Mouse (Mus musculus) liver, embryonic 16.5 days (tissue): ENCODE measurements around the gene Asb5. TPM values are rescaled to one million over a fixed set of nuclear protein-coding genes. Genes with fewer than 3 reads are reported as not detected.
A peak's percentile ranks its signal among the peaks of the same experiment; 100 is the strongest.
"Not testable (repeated sequence)": the region's sequence is repeated elsewhere in the genome, so short reads cannot be mapped to it uniquely, and the experiment has no call there.

Source experiments
- ATAC-seq: fragments of 200-750 bp; cut with Nextera tagmentation; 2 replicates; pipeline ENCODE4 v1.8.0; 2017; ENCODE audit warnings: low read depth, mild to moderate bottlenecking, moderate number of reproducible peaks, moderate library complexity
- H3K27ac ChIP-seq: fragments of 300-500 bp; sonication (generic); 2 replicates; pipeline ENCODE4 v1.5.1; 2014; ENCODE audit warnings: mild to moderate bottlenecking, low read length
- H3K27me3 ChIP-seq: fragments of 300-500 bp; sonication (generic); 2 replicates; pipeline ENCODE4 v1.6.1; 2014; ENCODE audit warnings: low read depth, low read length, mixed read lengths; ENCODE audit not compliant: control insufficient read depth, insufficient read depth
- H3K36me3 ChIP-seq: fragments of 300-500 bp; sonication (generic); 2 replicates; pipeline ENCODE4 v1.6.1; 2014; ENCODE audit warnings: mild to moderate bottlenecking; ENCODE audit not compliant: control insufficient read depth, insufficient read depth
- H3K4me1 ChIP-seq: fragments of 300-500 bp; sonication (generic); 2 replicates; pipeline ENCODE4 v1.6.1; 2014; ENCODE audit warnings: low read depth, low read length, mixed read lengths; ENCODE audit not compliant: control insufficient read depth
- H3K4me2 ChIP-seq: fragments of 300-500 bp; sonication (generic); 2 replicates; pipeline ENCODE4 v1.6.1; 2014; ENCODE audit warnings: low read depth, low read length, mixed read lengths
- H3K4me3 ChIP-seq: fragments of 300-500 bp; sonication (generic); 2 replicates; pipeline ENCODE4 v1.5.1; 2014; ENCODE audit warnings: low read depth, mild to moderate bottlenecking, low read length
- H3K9ac ChIP-seq: fragments of 300-500 bp; sonication (generic); 2 replicates; pipeline ENCODE4 v1.6.1; 2014; ENCODE audit warnings: low read depth, low read length
- H3K9me3 ChIP-seq: fragments of 300-500 bp; sonication (generic); replicated peaks from 2 replicates; pipeline ENCODE4 v1.6.1; 2016; ENCODE audit warnings: low read length; ENCODE audit not compliant: control insufficient read depth
- WGBS: fragments of 180-500 bp; shearing (Covaris S2); extraction: QIAGEN DNeasy Blood & Tissue Kit; methylation state at CpG from one replicate; pipeline ENCODE4 v1.1.7; 2014; ENCODE audit not compliant: insufficient replicate concordance; 5-methylcytosine and 5-hydroxymethylcytosine counted together
- polyA plus RNA-seq: library from polyadenylated mRNA; unstranded; fragments of >200 nt; fragmentation: Nextera tagmentation; extraction: Ambion mirVana; gene quantifications from 2 replicates; pipeline ENCODE4 v1.2.1, GENCODE M21; 2015

Asb5 gene
- polyA plus RNA-seq, 1 experiment from 2014 or later: 1.1 TPM

DNA sequence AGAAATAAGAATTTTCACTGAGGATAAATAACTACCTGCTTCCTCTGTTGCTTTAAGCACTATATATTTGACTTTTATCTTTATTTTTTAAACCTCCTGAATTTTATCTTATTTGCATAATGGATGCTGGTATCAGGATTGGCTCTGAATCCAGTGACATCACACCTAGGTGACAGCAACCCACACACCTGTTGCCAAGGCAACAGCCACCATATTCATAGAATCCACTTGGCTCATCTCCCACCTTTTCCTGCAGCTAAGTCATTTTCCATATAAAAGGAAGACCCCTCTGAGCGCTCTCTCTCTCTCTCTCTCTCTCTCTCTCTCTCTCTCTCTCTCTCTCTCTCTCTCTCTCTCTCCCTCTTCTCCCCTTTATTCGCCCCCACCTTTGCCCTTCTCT is 67.6 kb downstream of the Asb5 start:
- no peak overlapping the region for H3K4me3 ChIP-seq
- 55% methylated on average over 2 of the region's 2 CpGs for WGBS
- no peak overlapping the region for H3K4me2 ChIP-seq

DNA sequence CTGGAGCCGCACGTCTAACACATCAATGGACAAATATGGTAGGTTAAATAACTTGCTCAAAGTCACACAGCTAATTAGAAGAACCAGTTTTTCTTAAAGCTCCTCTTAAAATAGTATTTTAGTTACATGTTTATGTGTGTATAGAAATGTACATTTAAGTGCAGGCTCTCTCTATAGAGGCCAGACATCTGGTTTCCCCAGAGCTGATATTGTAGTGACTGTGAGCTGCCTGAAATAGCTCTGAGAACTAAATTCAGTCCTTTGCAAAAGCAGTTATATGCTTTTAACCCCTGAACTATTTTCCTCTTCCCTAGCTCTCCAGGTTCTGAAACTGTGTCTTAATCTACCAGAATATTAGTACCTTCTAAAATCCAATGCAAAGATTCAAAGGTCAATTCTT is 68.0 kb downstream of the Asb5 start:
- H3K27ac ChIP-seq: no peak overlapping the region
- H3K4me2 ChIP-seq: no peak overlapping the region
- H3K9me3 ChIP-seq: no peaks in the 10 kb centered on the region
- 82% methylated on average over 2 of the region's 2 CpGs for WGBS
- no peaks in the 10 kb centered on the region for H3K36me3 ChIP-seq
- H3K9ac ChIP-seq: no peak overlapping the region
- no peak for ATAC-seq
- no peaks in the 10 kb centered on the region for H3K27me3 ChIP-seq
- H3K4me3 ChIP-seq: no peak overlapping the region
- H3K4me1 ChIP-seq: no peaks in the 10 kb centered on the region; the same call in 1 of the 2 replicates

More for the DNA sequence above, 67.6 kb downstream of the Asb5 start:
- Histone ChIP-seq H3K9ac (no peak overlapping the region), H3K27ac (no peak overlapping the region), H3K9me3 (no peaks in the 10 kb centered on the region), H3K36me3 (no peaks in the 10 kb centered on the region), H3K4me1 (no peaks in the 10 kb centered on the region; the same call in 1 of the 2 replicates), H3K27me3 (no peaks in the 10 kb centered on the region)
- no peak for ATAC-seq

DNA sequence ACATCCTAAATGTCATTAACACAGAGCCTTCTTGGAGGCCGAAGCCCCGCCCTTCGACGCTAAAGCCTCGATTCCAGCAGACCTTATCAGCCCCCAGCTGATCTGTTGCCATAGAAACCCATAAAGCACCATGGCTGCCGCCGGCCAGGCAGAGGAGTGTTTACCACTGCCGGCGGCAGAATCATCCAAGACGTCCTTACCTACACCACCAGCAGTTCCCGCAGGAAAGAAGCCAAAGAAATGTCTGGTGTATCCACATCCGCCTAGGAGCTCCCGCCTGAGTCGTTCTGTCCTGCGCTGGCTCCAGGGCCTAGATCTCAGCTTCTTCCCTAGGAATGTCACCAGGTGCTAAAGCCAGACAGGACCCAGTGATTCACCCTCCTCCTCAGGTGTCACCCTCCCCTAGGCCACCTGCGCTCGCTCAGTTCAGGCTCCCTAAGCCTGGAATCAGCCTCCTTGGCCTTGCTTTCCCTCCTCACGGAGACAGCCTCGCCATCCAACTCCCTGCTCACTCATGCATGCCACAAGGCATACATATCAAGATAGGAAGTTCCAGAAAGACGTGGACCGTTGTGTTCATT is 71.4 kb downstream of the Asb5 start, which contains the start of gene Spata4:
Spata4 (plus strand) TSS at position 111 of the 581 bp plus-strand sequence.
- WGBS: 19% methylated on average over 21 of the region's 21 CpGs
- Histone ChIP-seq H3K9me3 (no peaks in the 10 kb centered on the region), H3K4me3 (no peak within 1 kb of the TSS; the same call in 1 of the 2 replicates), H3K9ac (no peak within 1 kb of the TSS), H3K4me2 (peak within 1 kb of the TSS; percentile 51), H3K36me3 (no peaks in the 10 kb centered on the region), H3K27ac (no peak within 1 kb of the TSS), H3K4me1 (no peaks in the 10 kb centered on the region; the same call in 1 of the 2 replicates), H3K27me3 (no peaks in the 10 kb centered on the region)
- ATAC-seq: peak; percentile 50; the same call in 1 of the 2 replicates

DNA sequence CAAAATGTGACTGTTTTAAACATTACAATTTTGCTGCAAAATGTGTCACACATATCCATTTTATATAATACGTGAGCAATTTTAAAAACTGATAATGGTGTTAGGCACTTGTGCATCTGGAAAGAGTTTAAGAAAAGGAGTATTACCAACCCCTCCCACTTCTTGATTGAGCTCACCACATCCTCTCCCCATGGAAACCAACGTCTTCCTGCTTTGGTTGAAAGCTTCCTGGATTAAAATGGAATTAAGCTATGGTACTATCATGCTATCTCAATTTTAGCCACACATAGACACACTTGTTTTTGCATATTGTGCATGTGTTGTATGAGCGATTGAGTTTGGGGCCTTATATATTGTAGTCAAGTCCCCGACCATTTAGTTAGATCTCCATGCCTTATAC is 74.1 kb downstream of the Asb5 start:
- H3K4me1 ChIP-seq: no peaks in the 10 kb centered on the region; the same call in 1 of the 2 replicates
- no peak overlapping the region for H3K9ac ChIP-seq
- H3K4me3 ChIP-seq: no peak overlapping the region
- ATAC-seq: no peak
- H3K27ac ChIP-seq: no peak overlapping the region
- H3K36me3 ChIP-seq: no peaks in the 10 kb centered on the region
- H3K27me3 ChIP-seq: no peaks in the 10 kb centered on the region
- 49% methylated on average over 4 of the region's 4 CpGs for WGBS
- H3K9me3 ChIP-seq: no peaks in the 10 kb centered on the region
- H3K4me2 ChIP-seq: no peak overlapping the region

DNA sequence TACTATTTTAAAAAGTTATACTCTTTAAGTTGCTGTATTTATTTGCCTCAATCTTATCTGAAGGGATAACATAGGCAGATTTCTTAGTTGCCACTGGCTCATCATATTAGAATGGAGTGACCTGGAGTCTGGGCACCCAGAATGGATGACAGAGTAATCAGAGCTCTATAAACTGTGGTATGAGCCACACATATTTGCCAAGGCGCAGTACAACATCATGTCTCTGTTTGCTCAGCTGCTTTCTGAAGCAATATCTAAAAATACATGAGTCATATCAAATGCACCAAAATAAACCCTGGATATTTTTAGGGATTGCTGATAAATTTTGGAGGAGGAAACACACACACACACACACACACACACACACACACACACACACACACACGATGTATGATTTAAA is 80.0 kb downstream of the Asb5 start:
- Histone ChIP-seq H3K27ac (no peak overlapping the region), H3K9me3 (no peaks in the 10 kb centered on the region), H3K36me3 (no peaks in the 10 kb centered on the region), H3K4me3 (no peak overlapping the region), H3K9ac (no peak overlapping the region), H3K4me1 (no peaks in the 10 kb centered on the region), H3K4me2 (no peak overlapping the region), H3K27me3 (no peaks in the 10 kb centered on the region)
- WGBS: 70% methylated on average over 2 of the region's 2 CpGs
- ATAC-seq: no peak

DNA sequence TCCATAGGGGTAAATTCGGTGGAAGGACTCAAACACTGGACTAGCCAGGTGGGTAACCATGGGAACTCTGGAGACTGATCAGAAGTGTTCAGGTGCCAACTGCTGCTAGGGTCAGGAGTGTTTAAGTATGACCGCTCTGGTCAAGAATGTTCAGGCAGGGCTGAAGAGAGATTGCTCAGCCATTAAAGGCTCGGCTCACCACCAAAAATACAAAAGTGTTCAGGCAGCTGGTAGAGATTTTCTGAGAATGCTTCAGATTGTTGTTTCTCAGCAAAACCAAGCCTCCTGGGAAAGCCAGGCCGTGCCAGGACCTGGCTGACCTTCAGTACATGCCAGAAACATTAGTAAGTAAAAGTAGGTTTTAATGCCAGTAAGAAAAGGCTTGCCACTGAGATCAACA is 80.9 kb downstream of the Asb5 start:
- H3K9me3 ChIP-seq: no peaks in the 10 kb centered on the region
- no peak overlapping the region for H3K9ac ChIP-seq
- H3K4me3 ChIP-seq: no peak overlapping the region
- no peak overlapping the region for H3K27ac ChIP-seq
- ATAC-seq: no peak
- no peak overlapping the region for H3K4me2 ChIP-seq
- no peaks in the 10 kb centered on the region for H3K36me3 ChIP-seq
- no peaks in the 10 kb centered on the region for H3K27me3 ChIP-seq
- no peaks in the 10 kb centered on the region for H3K4me1 ChIP-seq
- WGBS: 56% methylated on average over 4 of the region's 4 CpGs

DNA sequence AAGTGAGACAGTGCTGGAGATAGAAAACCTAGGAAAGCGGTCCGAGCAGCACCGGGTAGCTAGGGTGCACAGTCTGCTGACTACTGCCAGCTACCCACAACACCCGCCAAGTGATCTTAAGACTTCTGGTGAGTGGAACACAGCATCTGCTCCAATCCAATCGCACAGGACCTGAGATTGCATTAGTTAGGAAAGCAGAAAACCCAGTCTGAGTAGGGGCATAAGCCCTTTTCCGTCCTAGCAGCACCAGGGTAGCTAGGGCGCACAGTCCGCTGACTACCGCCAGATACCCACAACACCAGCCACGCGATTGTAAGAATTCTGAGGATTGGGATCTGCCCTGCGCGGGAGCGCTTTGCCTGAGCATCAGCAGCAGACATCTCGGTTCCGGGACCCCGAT is 87.3 kb downstream of the Asb5 start:
- H3K9me3 ChIP-seq, H3K27ac ChIP-seq, H3K27me3 ChIP-seq, H3K36me3 ChIP-seq, H3K4me1 ChIP-seq, H3K4me3 ChIP-seq, H3K9ac ChIP-seq, H3K4me2 ChIP-seq, ATAC-seq: not testable (repeated sequence)
- 75% methylated on average over 17 of the region's 17 CpGs for WGBS

Other genes with a start within 250 kb of the Asb5 start
- 54.9 and 61.7 TPM in 2 replicates for gene Spcs3, start 418 bp downstream of the Asb5 start, polyA plus RNA-seq
- gene Spata4, start 71.2 kb downstream of the Asb5 start, polyA plus RNA-seq: not detected in 2 replicates